27 mouse cellular contexts compared by ENCODE assay signal in genomic region chr4:71524255-71524970, GRCm38 (mm10).
DNase-seq lines count a peak whose midpoint lies in the region; ATAC-seq and TF ChIP-seq lines count a peak whose summit lies in the region.
"Had no signal": no experiment of that assay in that cellular context is flagged by ENCODE, and none has a peak within 500 bp of the region (broad histone marks: within the 10 kb centered on the region; RNA-seq: fewer than 3 reads in every experiment).

No protein-coding gene starts in this region.

- WGBS in forebrain, postnatal 0 days, result 69% methylated on average over 4 of the region's 4 CpGs
- WGBS in forebrain, embryonic 12.5 days, result 79% methylated on average over 4 of the region's 4 CpGs
- 36% methylated on average over 4 of the region's 4 CpGs for WGBS in lung, embryonic 16.5 days
- 47% methylated on average over 4 of the region's 4 CpGs for WGBS in liver, adult 2 months
- WGBS in liver, embryonic 16.5 days (ENCODE audit: insufficient replicate concordance), result 35% methylated on average over 4 of the region's 4 CpGs

- no peak overlapping the region for H3K4me2 ChIP-seq in forebrain, postnatal 0 days (ENCODE audit: low read depth)
- no peak overlapping the region for H3K4me2 ChIP-seq in forebrain, embryonic 12.5 days
- no peak overlapping the region for H3K4me2 ChIP-seq in lung, embryonic 16.5 days (ENCODE audit: low read depth, low read length)
- H3K4me2 ChIP-seq in liver, embryonic 16.5 days (ENCODE audit: low read depth, low read length), result no peak overlapping the region
- H3K4me2 ChIP-seq: embryonic facial prominence, embryonic 13.5 days; heart, embryonic 11.5 days had no signal

- H3K79me2 ChIP-seq in liver, adult 2 months (ENCODE audit: control insufficient read depth, insufficient read depth, low read length), result no peaks in the 10 kb centered on the region

- H3K4me3 ChIP-seq in forebrain, postnatal 0 days (ENCODE audit: low read depth, low read length), result no peak overlapping the region
- H3K4me3 ChIP-seq in forebrain, embryonic 12.5 days (replicated peaks), result no peak overlapping the region
- no peak overlapping the region for H3K4me3 ChIP-seq in lung, embryonic 16.5 days (ENCODE audit: low read length)
- no peak overlapping the region for H3K4me3 ChIP-seq in liver, adult 2 months (ENCODE audit: insufficient read depth, low read depth, low read length)
- H3K4me3 ChIP-seq in liver, embryonic 16.5 days (ENCODE audit: low read depth, low read length), result no peak overlapping the region
- H3K4me3 ChIP-seq: embryonic facial prominence, embryonic 13.5 days; erythroblast, embryonic 14.5 days; midbrain, embryonic 10.5 days had no signal

- ATAC-seq in forebrain, postnatal 0 days, result no peak
- no peak for ATAC-seq in forebrain, embryonic 12.5 days (ENCODE audit: low FRiP score)
- ATAC-seq in lung, embryonic 16.5 days (ENCODE audit: low read depth), result peak; percentile 57
- peak; percentile 53 for ATAC-seq in liver, embryonic 16.5 days (ENCODE audit: low read depth)
- ATAC-seq: hindbrain, embryonic 16.5 days; intestine, embryonic 16.5 days; Patski had no signal

- no peaks in the 10 kb centered on the region for H3K27me3 ChIP-seq in forebrain, postnatal 0 days (ENCODE audit: insufficient read depth, low read length)
- H3K27me3 ChIP-seq in forebrain, embryonic 12.5 days, result 0 out of 2 replicates have a peak, but pooled peaks cover 5% of the 10 kb centered on the region
- H3K27me3 ChIP-seq in lung, embryonic 16.5 days (ENCODE audit: control insufficient read depth, insufficient read depth, low read depth, low read length), result no peaks in the 10 kb centered on the region
- no peaks in the 10 kb centered on the region for H3K27me3 ChIP-seq in liver, adult 2 months (ENCODE audit: control insufficient read depth, insufficient read depth, low read length)
- H3K27me3 ChIP-seq in liver, embryonic 16.5 days (ENCODE audit: control insufficient read depth, insufficient read depth, low read depth, low read length), result no peaks in the 10 kb centered on the region
- H3K27me3 ChIP-seq: CH12.LX; embryonic facial prominence, embryonic 13.5 days; Patski had no signal

- TF ChIP-seq CTCF in forebrain, postnatal 0 days (IDR thresholded peaks at IDR 0.05; ENCODE audit: low read depth), result no peak
- TF ChIP-seq CTCF in liver, adult 2 months (IDR thresholded peaks at IDR 0.05; ENCODE audit: low read depth, low read length), result no peak

- no peaks in the 10 kb centered on the region for H3K36me3 ChIP-seq in forebrain, postnatal 0 days (ENCODE audit: insufficient read depth)
- no peaks in the 10 kb centered on the region for H3K36me3 ChIP-seq in forebrain, embryonic 12.5 days (replicated peaks)
- no peaks in the 10 kb centered on the region for H3K36me3 ChIP-seq in lung, embryonic 16.5 days (ENCODE audit: control insufficient read depth, insufficient read depth, low read length)
- no peaks in the 10 kb centered on the region for H3K36me3 ChIP-seq in liver, adult 2 months (ENCODE audit: control insufficient read depth, insufficient read depth, low read length)
- no peaks in the 10 kb centered on the region for H3K36me3 ChIP-seq in liver, embryonic 16.5 days (ENCODE audit: control insufficient read depth, insufficient read depth)
- H3K36me3 ChIP-seq: embryonic facial prominence, embryonic 13.5 days; G1E; midbrain, embryonic 10.5 days had no signal

- peak; percentile 10 for DNase-seq in forebrain, postnatal 0 days
- DNase-seq in lung, postnatal 25 days (ENCODE audit: low spot score), result no peak
- peak; percentile 8 for DNase-seq in liver, adult 2 months (ENCODE audit: extremely low read depth, low read depth, low spot score)
- no peak for DNase-seq in frontal cortex, postnatal 36 days (ENCODE audit: low spot score in 2 of 2)
- DNase-seq: adrenal gland, postnatal 36 days; B cell, adult 2 months; cerebellum, adult 11-12 months; cerebellum, postnatal 14 days; embryo, embryonic 11 days; kidney, adult 9 months; kidney, postnatal 36 days; layer of hippocampus, postnatal 36 days; lung, adult 18-20 months; right cerebral cortex, postnatal 14 days; thymus, postnatal 25 days had no signal

- no peaks in the 10 kb centered on the region; the same call in 1 of the 2 replicates for H3K4me1 ChIP-seq in forebrain, postnatal 0 days (ENCODE audit: insufficient read depth)
- H3K4me1 ChIP-seq in forebrain, embryonic 12.5 days, result no peaks in the 10 kb centered on the region; the same call in 1 of the 2 replicates
- no peaks in the 10 kb centered on the region for H3K4me1 ChIP-seq in lung, embryonic 16.5 days (replicated peaks; ENCODE audit: control insufficient read depth, insufficient read depth, low read length)
- H3K4me1 ChIP-seq in liver, adult 2 months (ENCODE audit: control insufficient read depth, insufficient read depth, low read length), result no peaks in the 10 kb centered on the region
- no peaks in the 10 kb centered on the region for H3K4me1 ChIP-seq in liver, embryonic 16.5 days (ENCODE audit: control insufficient read depth, low read depth, low read length)
- H3K4me1 ChIP-seq: embryonic facial prominence, embryonic 13.5 days; midbrain, embryonic 10.5 days had no signal

- no peaks in the 10 kb centered on the region for H3K9me3 ChIP-seq in forebrain, postnatal 0 days (ENCODE audit: low read length)
- no peaks in the 10 kb centered on the region for H3K9me3 ChIP-seq in forebrain, embryonic 12.5 days
- no peaks in the 10 kb centered on the region for H3K9me3 ChIP-seq in lung, embryonic 16.5 days (ENCODE audit: control insufficient read depth, low read length)
- H3K9me3 ChIP-seq in liver, embryonic 16.5 days (replicated peaks; ENCODE audit: control insufficient read depth, low read length), result no peaks in the 10 kb centered on the region
- H3K9me3 ChIP-seq: embryonic facial prominence, embryonic 13.5 days; midbrain, embryonic 10.5 days had no signal

- H3K9ac ChIP-seq in forebrain, postnatal 0 days, result no peak overlapping the region
- H3K9ac ChIP-seq in forebrain, embryonic 12.5 days, result no peak overlapping the region
- H3K9ac ChIP-seq in lung, embryonic 16.5 days (ENCODE audit: low read length), result no peak overlapping the region
- no peak overlapping the region for H3K9ac ChIP-seq in liver, adult 2 months (ENCODE audit: low read depth, low read length)
- H3K9ac ChIP-seq in liver, embryonic 16.5 days (ENCODE audit: low read depth, low read length), result no peak overlapping the region
- H3K9ac ChIP-seq: embryonic facial prominence, embryonic 13.5 days had no signal

- no peak for TF ChIP-seq POLR2A in liver, adult 2 months (IDR thresholded peaks at IDR 0.05; ENCODE audit: extremely low read depth, insufficient read depth, low read length)

- H3K27ac ChIP-seq in forebrain, postnatal 0 days (ENCODE audit: low read depth, low read length), result no peak overlapping the region
- H3K27ac ChIP-seq in forebrain, embryonic 12.5 days, result no peak overlapping the region
- no peak overlapping the region for H3K27ac ChIP-seq in lung, embryonic 16.5 days (ENCODE audit: low read length)
- no peak overlapping the region for H3K27ac ChIP-seq in liver, adult 2 months (replicated peaks; ENCODE audit: insufficient read depth, low read depth, low read length)
- no peak overlapping the region for H3K27ac ChIP-seq in liver, embryonic 16.5 days (ENCODE audit: low read length)
- H3K27ac ChIP-seq: embryonic facial prominence, embryonic 13.5 days; midbrain, embryonic 10.5 days had no signal

Comparison
In these comparisons a context has a peak if more than half of its experiments do, and no peak if none do; other contexts are left out.
1. ATAC-seq: peak in lung, embryonic 16.5 days (single experiment) and liver, embryonic 16.5 days (single experiment); none in forebrain, postnatal 0 days (single experiment) and forebrain, embryonic 12.5 days (single experiment).
2. DNase-seq: peak in forebrain, postnatal 0 days (single experiment) and liver, adult 2 months (single experiment); none in lung, postnatal 25 days (single experiment) and frontal cortex, postnatal 36 days (0 of 2).